Mouse (Mus musculus) hindbrain, embryonic 15.5 days (tissue): ENCODE data around the gene Pianp. TPM values are rescaled to one million over a fixed set of nuclear protein-coding genes. Genes with fewer than 3 reads are reported as not detected.

Experiments
- ATAC-seq: fragments of 200-750 bp; cut with Nextera tagmentation; 2 replicates; pipeline ENCODE4 v1.8.0; 2017; ENCODE audit warnings: low read depth, moderate number of reproducible peaks, moderate TSS enrichment; ENCODE audit not compliant: low FRiP score
- H3K27ac ChIP-seq: fragments of 300-500 bp; sonication (generic); replicated peaks from 2 replicates; pipeline ENCODE4 v1.5.1; 2015; ENCODE audit warnings: mild to moderate bottlenecking, inconsistent platforms
- H3K27me3 ChIP-seq: fragments of 300-500 bp; sonication (generic); 2 replicates; pipeline ENCODE4 v1.6.1; 2015; ENCODE audit warnings: control low read depth, inconsistent platforms
- H3K36me3 ChIP-seq: fragments of 300-500 bp; sonication (generic); 2 replicates; pipeline ENCODE4 v1.6.1; 2015; ENCODE audit warnings: control low read depth, inconsistent platforms
- H3K4me1 ChIP-seq: fragments of 300-500 bp; sonication (generic); replicated peaks from 2 replicates; pipeline ENCODE4 v1.6.1; 2015; ENCODE audit warnings: control low read depth, inconsistent platforms
- H3K4me2 ChIP-seq: fragments of 300-500 bp; sonication (generic); 2 replicates; pipeline ENCODE4 v1.6.1; 2015; ENCODE audit warnings: moderate library complexity, mild to moderate bottlenecking, inconsistent platforms
- H3K4me3 ChIP-seq: fragments of 300-500 bp; sonication (generic); 2 replicates; pipeline ENCODE4 v1.5.1; 2015; ENCODE audit warnings: mild to moderate bottlenecking, inconsistent platforms
- H3K9ac ChIP-seq: fragments of 300-500 bp; sonication (generic); 2 replicates; pipeline ENCODE4 v1.6.1; 2015; ENCODE audit warnings: inconsistent platforms
- H3K9me3 ChIP-seq: fragments of 300-500 bp; sonication (generic); 2 replicates; pipeline ENCODE4 v1.6.1; 2016; ENCODE audit warnings: control low read depth, inconsistent platforms
- WGBS: fragments of 180-500 bp; shearing (Covaris S2); methylation state at CpG from one replicate; pipeline ENCODE4 v1.1.7; 2015; 5-methylcytosine and 5-hydroxymethylcytosine counted together
- polyA plus RNA-seq: library from polyadenylated mRNA; unstranded; fragments of >200 nt; fragmentation: Nextera tagmentation; extraction: Ambion mirVana; gene quantifications from 2 replicates; pipeline ENCODE4 v1.2.1, GENCODE M21; 2015

The Pianp gene
- 58.8 and 73.5 TPM in 2 replicates for polyA plus RNA-seq

DNA sequence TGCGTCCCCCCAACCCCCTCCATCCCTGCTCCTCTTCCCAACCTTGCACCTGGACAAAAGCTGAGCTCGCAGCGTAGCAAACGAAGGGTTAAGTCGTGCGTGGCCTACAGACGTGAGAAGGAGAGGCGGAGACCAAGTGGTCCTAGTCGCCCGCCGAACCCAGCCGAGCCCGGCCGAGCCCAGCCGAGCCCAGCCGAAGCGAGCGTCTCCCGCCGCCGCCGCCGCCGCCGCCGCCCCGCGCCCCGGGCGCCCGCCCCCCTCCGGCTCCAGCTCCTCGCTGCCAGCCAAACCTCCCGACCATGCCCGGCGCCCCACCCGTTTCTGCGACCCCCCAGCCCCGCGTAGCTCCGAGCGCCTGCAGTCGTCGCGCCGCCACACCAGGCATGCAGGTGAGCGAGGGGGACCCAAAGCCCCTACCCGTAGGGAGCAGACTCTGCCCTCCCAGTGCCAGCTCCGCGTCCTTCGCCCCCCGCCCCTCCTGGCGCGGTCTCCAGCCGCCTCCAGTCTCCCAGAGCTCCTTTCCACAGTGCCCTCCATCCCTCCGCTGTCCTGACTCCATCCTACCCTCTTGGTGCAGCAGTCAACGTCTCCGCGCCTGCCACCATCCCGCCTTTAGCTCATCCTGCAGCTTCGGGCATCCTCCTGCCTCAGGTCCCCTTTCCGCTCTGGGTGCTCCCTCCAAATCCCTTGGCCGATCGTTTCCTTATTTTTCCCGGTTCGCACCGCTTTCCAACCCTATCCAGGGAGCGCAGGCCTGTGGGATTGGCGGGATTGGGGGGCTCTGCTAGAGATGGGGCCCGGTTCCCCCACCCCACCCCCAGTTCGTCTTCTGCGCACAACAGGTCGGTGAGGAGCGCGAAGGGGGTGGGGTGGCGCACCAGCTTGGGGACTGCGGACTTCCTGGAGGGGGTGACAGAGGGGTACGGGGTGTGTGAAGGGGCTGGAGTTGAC lies at the start of gene Pianp:
TSS of gene Pianp (plus strand) at position 144 of the 951 bp plus-strand sequence.
- under 1% methylated on average over 56 of the region's 78 CpGs for WGBS
- H3K27ac ChIP-seq = peak within 1 kb of the TSS; percentile 89
- H3K4me2 ChIP-seq = peak within 1 kb of the TSS; percentile 85
- H3K36me3 ChIP-seq = peaks cover 15% of the 10 kb centered on the region
- H3K9ac ChIP-seq = peak within 1 kb of the TSS; percentile 95
- peak; percentile 85 for ATAC-seq
- H3K4me1 ChIP-seq = peaks cover 27% of the 10 kb centered on the region
- H3K4me3 ChIP-seq = peak within 1 kb of the TSS; percentile 61
- peaks cover 24% of the 10 kb centered on the region for H3K27me3 ChIP-seq
- H3K9me3 ChIP-seq = no peaks in the 10 kb centered on the region

GRCm38 (mm10) chr6:124953991-124954715 lies 42.3 kb upstream of the Pianp start:
- 86% methylated on average over 2 of the region's 2 CpGs for WGBS
- Histone ChIP-seq H3K4me2 (no peak overlapping the region), H3K27me3 (no peaks in the 10 kb centered on the region), H3K36me3 (peaks cover 18% of the 10 kb centered on the region), H3K4me3 (no peak overlapping the region), H3K27ac (no peak overlapping the region), H3K4me1 (no peaks in the 10 kb centered on the region), H3K9ac (no peak overlapping the region), H3K9me3 (no peaks in the 10 kb centered on the region)
- ATAC-seq = no peak

DNA sequence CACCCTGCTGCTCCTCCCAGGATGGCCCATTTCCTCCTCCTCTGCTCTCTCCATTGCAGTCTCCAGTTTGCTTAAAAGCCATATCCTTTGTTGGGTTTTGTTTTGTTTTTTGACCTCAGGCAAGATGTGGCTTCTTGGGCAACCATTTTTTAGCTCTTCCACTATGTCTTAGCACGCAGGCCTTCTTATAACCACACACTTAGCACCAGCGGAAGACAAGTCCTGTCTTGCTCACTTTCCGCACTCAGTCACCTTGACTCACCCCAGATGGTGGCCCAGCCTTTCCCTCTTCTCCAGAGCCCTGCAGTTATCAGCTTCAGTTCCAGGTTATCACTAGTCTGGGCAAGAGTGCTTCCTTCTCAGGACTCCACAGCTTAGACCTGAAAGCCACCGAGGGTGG lies 41.3 kb upstream of the Pianp start:
- Histone ChIP-seq H3K4me2 (no peak overlapping the region), H3K4me3 (no peak overlapping the region), H3K27me3 (no peaks in the 10 kb centered on the region), H3K27ac (no peak overlapping the region), H3K36me3 (peaks cover 27% of the 10 kb centered on the region), H3K9me3 (no peaks in the 10 kb centered on the region), H3K9ac (no peak overlapping the region), H3K4me1 (no peaks in the 10 kb centered on the region)
- ATAC-seq = no peak
- WGBS = 98% methylated on average over 4 of the region's 4 CpGs

- Histone ChIP-seq H3K4me3 (no peak overlapping the region), H3K27ac (no peak overlapping the region), H3K36me3 (peaks cover 37% of the 10 kb centered on the region), H3K9me3 (no peaks in the 10 kb centered on the region), H3K27me3 (no peaks in the 10 kb centered on the region), H3K4me1 (no peaks in the 10 kb centered on the region), H3K4me2 (no peak overlapping the region), H3K9ac (no peak overlapping the region)
- 85% methylated on average over 3 of the region's 3 CpGs for WGBS
- ATAC-seq = no peak
Measured at GRCm38 (mm10) chr6:124958127-124958526, 38.4 kb upstream of the Pianp start.

- no peak overlapping the region for H3K4me3 ChIP-seq
- ATAC-seq = no peak
- H3K9ac ChIP-seq = no peak overlapping the region
- H3K36me3 ChIP-seq = peaks cover 37% of the 10 kb centered on the region
- H3K27ac ChIP-seq = no peak overlapping the region
- peaks cover 9% of the 10 kb centered on the region for H3K4me1 ChIP-seq
- no peaks in the 10 kb centered on the region for H3K27me3 ChIP-seq
- no peaks in the 10 kb centered on the region for H3K9me3 ChIP-seq
- 93% methylated on average over 13 of the region's 13 CpGs for WGBS
- H3K4me2 ChIP-seq = no peak overlapping the region
Measured at GRCm38 (mm10) chr6:124959960-124960359, 36.5 kb upstream of the Pianp start.

DNA sequence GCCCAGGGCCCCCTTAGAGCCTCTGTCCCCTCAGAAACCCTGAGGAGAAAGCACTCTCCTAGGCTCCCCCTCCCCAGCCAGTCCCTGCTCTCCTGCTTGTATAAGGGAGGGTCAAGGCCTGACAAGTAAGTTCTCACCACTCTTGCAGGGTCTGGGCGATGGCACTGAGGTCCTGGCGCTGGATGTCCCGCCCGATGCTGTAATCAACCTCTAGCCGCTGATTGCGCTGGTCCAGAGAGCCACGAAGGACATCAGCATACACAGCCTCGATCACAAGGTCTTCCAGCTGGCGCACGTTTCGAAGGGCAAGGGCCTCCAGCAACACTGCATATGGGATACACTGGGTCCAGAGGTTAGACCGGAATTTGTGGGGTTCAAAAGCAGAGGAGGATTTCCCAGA lies 35.5 kb upstream of the Pianp start:
- no peak for ATAC-seq
- peaks cover 37% of the 10 kb centered on the region for H3K36me3 ChIP-seq
- H3K9me3 ChIP-seq = no peaks in the 10 kb centered on the region
- no peak overlapping the region for H3K9ac ChIP-seq
- 94% methylated on average over 12 of the region's 12 CpGs for WGBS
- no peak overlapping the region for H3K27ac ChIP-seq
- no peak overlapping the region for H3K4me3 ChIP-seq
- H3K27me3 ChIP-seq = no peaks in the 10 kb centered on the region
- peaks cover 11% of the 10 kb centered on the region for H3K4me1 ChIP-seq
- H3K4me2 ChIP-seq = no peak overlapping the region

DNA sequence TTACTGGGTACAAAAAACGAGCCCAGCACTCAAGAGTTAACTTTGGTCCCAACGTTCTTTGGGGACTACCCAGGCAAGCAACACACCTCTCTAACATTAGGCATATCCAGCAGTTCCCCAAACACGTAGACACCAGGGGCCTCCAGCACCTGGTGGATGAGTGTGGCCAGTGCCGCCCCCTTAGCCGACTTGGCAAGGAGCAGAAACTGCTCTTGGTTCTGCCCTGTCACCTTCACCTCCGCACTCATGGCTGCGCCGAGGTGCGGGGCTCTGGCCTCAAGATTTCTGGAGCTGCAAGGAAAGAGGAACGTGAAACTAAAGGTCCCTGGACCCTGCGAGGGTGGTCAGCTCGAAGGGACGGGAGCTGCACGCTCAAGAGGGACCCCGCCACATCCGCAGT lies 31.9 kb upstream of the Pianp start:
- Histone ChIP-seq H3K9me3 (no peaks in the 10 kb centered on the region), H3K36me3 (peaks cover 13% of the 10 kb centered on the region), H3K27me3 (no peaks in the 10 kb centered on the region), H3K4me3 (peak overlapping the region; percentile 71), H3K27ac (peak overlapping the region; percentile 92), H3K4me2 (peak overlapping the region; percentile 93), H3K9ac (peak overlapping the region; percentile 89), H3K4me1 (peaks cover 17% of the 10 kb centered on the region)
- 45% methylated on average over 16 of the region's 16 CpGs for WGBS
- peak; percentile 39 for ATAC-seq

DNA sequence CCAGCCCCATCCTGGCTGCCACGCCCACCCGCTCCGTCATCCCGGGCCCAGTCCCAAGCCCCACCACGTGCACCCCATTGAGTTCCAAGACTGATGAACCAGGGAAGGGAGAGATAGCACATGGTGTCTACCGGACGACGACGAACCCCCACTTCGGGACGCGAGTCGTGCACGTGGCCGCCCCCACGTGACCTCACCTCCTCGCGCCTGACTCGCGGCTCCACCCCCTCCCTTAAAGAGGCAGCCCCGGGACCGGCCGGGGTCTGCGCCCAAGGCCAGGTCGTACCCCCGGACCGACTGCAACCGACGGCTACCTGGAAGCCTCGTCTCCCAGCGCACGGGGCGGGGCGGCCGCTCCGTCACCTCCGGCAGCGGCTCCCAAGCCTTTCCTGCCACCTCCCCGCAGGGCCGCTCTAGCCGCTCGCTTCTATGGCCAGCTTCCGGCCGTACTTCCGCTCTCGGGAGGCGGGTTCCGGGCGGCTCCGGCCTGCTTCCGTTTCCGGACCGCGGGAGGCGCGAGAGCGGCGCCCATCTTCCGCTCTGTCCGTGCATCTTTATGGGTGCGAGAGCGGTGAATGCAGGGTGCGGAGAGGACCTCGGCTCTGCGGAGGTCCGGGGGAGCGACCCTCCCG lies 31.3 kb upstream of the Pianp start, which contains the start of gene Cops7a:
TSS of gene Cops7a (minus strand) at position 451 of the 632 bp plus-strand sequence.
- Histone ChIP-seq H3K4me3 (peak within 1 kb of the TSS; percentile 71), H3K27me3 (no peaks in the 10 kb centered on the region), H3K9me3 (no peaks in the 10 kb centered on the region), H3K4me2 (peak within 1 kb of the TSS; percentile 93), H3K4me1 (peaks cover 17% of the 10 kb centered on the region), H3K27ac (peak within 1 kb of the TSS; percentile 92), H3K36me3 (peaks cover 9% of the 10 kb centered on the region; the same call in 1 of the 2 replicates), H3K9ac (peak within 1 kb of the TSS; percentile 89)
- ATAC-seq = peak; percentile 95
- WGBS = 0% methylated on average over 67 of the region's 68 CpGs

DNA sequence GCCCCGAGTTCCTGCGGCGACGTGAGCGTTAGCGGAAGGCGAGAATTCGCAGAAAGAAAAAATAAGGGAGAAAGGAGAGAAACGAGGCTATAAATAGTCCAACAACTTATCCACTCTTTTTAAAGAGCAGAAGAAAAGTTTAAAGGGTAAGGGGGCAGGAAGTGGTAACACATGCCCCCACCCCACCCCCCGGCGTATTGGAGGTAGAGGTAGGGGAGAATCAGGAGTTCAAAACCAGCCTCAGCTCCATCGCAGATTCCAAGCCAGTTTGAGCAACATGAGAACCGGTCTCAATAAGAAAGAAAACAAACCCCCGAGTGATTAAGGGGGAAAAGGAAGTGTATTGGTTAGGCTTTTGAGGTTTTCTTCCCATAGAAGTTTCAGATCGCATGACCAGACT lies 30.7 kb upstream of the Pianp start:
- peak overlapping the region; percentile 92 for H3K27ac ChIP-seq
- peaks cover 17% of the 10 kb centered on the region for H3K4me1 ChIP-seq
- H3K4me3 ChIP-seq = peak overlapping the region; percentile 71
- H3K9me3 ChIP-seq = no peaks in the 10 kb centered on the region
- peaks cover 5% of the 10 kb centered on the region; the same call in 1 of the 2 replicates for H3K36me3 ChIP-seq
- H3K9ac ChIP-seq = peak overlapping the region; percentile 89
- ATAC-seq = no peak
- 0 out of 2 replicates have a peak, but pooled peaks cover 4% of the 10 kb centered on the region for H3K27me3 ChIP-seq
- peak overlapping the region; percentile 93 for H3K4me2 ChIP-seq
- WGBS = 16% methylated on average over 15 of the region's 15 CpGs

DNA sequence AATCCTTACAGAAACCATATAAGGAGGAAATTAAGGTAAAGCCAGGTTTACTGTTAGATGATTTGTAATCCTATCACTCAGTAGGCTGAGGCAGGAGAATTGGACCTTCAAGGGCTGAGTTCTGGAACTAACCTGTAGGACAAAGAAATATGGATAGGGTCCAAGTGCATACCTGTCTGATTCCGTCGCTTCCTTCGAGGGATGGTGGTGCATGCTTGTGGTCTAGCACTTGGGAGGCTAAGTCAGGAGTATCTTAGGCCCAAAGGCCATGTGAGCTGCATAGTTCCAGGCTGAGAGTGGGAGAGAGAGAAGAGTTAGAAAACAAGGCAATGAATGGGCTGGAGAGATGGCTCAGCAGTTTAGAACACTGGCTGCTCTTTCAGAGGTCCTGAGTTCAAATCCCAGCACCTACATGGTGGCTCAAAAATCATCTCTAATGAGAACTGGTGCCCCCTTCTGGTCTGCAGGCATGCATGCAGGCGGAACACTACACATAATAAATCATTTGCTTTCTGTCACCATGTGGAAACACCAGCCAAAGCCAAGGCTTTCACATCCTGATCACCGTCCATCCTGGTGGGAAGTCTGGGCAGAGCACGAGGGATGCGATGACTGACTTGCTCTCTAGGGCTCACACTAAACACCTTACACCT lies 29.9 kb upstream of the Pianp start:
- H3K4me3 ChIP-seq = peak overlapping the region; percentile 71
- H3K4me2 ChIP-seq = peak overlapping the region; percentile 93
- no peak overlapping the region for H3K27ac ChIP-seq
- H3K9me3 ChIP-seq = no peaks in the 10 kb centered on the region
- 0 out of 2 replicates have a peak, but pooled peaks cover 4% of the 10 kb centered on the region for H3K27me3 ChIP-seq
- 94% methylated on average over 7 of the region's 7 CpGs for WGBS
- peaks cover 17% of the 10 kb centered on the region for H3K4me1 ChIP-seq
- no peaks in the 10 kb centered on the region for H3K36me3 ChIP-seq
- ATAC-seq = no peak
- H3K9ac ChIP-seq = no peak overlapping the region

DNA sequence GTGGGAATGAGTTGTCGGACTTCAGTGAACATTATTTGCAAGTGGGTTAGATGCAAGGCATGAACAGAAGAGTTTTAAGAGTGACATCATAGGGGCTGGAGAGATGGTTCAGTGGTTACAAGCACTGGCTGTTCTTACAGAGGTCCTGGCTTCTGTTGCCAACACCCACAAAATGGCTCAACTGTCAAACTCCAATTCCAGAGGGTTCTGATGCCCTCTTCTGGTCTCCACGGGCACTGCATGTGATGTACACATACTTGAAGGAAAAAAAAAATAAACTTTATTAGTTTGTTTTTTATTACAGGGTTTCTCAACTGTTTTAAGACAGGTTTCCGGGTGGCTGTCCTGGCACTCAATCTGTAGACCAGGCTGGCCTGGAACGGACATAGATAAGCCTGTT lies 28.7 kb upstream of the Pianp start:
- no peaks in the 10 kb centered on the region for H3K36me3 ChIP-seq
- no peak overlapping the region for H3K9ac ChIP-seq
- H3K27me3 ChIP-seq = 0 out of 2 replicates have a peak, but pooled peaks cover 4% of the 10 kb centered on the region
- no peak overlapping the region for H3K27ac ChIP-seq
- no peak overlapping the region for H3K4me3 ChIP-seq
- 63% methylated on average over 4 of the region's 4 CpGs for whole genome bisulfite sequencing
- H3K4me2 ChIP-seq = no peak overlapping the region
- peaks cover 17% of the 10 kb centered on the region for H3K4me1 ChIP-seq
- H3K9me3 ChIP-seq = no peaks in the 10 kb centered on the region
- ATAC-seq = no peak
